Mouse (Mus musculus) hindbrain, embryonic 11.5 days (tissue): Measurements from ENCODE around the gene Peli2. TPM values are rescaled to one million over a fixed set of nuclear protein-coding genes. Genes with fewer than 3 reads are reported as not detected.
A peak's percentile ranks its signal among the peaks of the same experiment; 100 is the strongest.

ENCODE experiments used
- ATAC-seq: fragments of 200-750 bp; cut with Nextera tagmentation; 2 replicates; pipeline ENCODE4 v1.8.0; 2017; ENCODE audit warnings: mild to moderate bottlenecking, moderate TSS enrichment, moderate library complexity; ENCODE audit not compliant: low FRiP score
- DNase-seq: peaks from one replicate; pipeline ENCODE4 v3.0.0-alpha.2; 2015; ENCODE audit warnings: low spot score
- H3K27ac ChIP-seq: fragments of 300-500 bp; sonication (generic); 2 replicates; pipeline ENCODE4 v1.5.1; 2014; ENCODE audit warnings: mild to moderate bottlenecking, low read depth, low read length
- H3K27me3 ChIP-seq: fragments of 300-500 bp; sonication (generic); 2 replicates; pipeline ENCODE4 v1.6.1; 2014; ENCODE audit warnings: mild to moderate bottlenecking, low read length, moderate library complexity, mixed read lengths; ENCODE audit not compliant: control insufficient read depth, insufficient read depth
- H3K36me3 ChIP-seq: fragments of 300-500 bp; sonication (generic); 2 replicates; pipeline ENCODE4 v1.6.1; 2014; ENCODE audit warnings: mild to moderate bottlenecking, low read length, moderate library complexity, mixed read lengths; ENCODE audit not compliant: control insufficient read depth, insufficient read depth
- H3K4me1 ChIP-seq: fragments of 300-500 bp; sonication (generic); replicated peaks from 2 replicates; pipeline ENCODE4 v1.6.1; 2014; ENCODE audit warnings: low read length, mixed read lengths; ENCODE audit not compliant: control insufficient read depth, insufficient read depth
- H3K4me2 ChIP-seq: fragments of 300-500 bp; sonication (generic); replicated peaks from 2 replicates; pipeline ENCODE4 v1.6.1; 2014; ENCODE audit warnings: mild to moderate bottlenecking, low read depth, low read length
- H3K4me3 ChIP-seq: fragments of 300-500 bp; sonication (generic); 2 replicates; pipeline ENCODE4 v1.5.1; 2014; ENCODE audit warnings: low read depth, low read length
- H3K9ac ChIP-seq: fragments of 300-500 bp; sonication (generic); 2 replicates; pipeline ENCODE4 v1.6.1; 2014; ENCODE audit warnings: low read depth, low read length
- H3K9me3 ChIP-seq: fragments of 300-500 bp; sonication (generic); 2 replicates; pipeline ENCODE4 v1.6.1; 2016; ENCODE audit warnings: low read length; ENCODE audit not compliant: control insufficient read depth
- whole genome bisulfite sequencing: fragments of 180-500 bp; shearing (Covaris S2); extraction: QIAGEN DNeasy Blood & Tissue Kit; methylation state at CpG from one replicate; pipeline ENCODE4 v1.1.7; 2014; 5-methylcytosine and 5-hydroxymethylcytosine counted together
- polyA plus RNA-seq: library from polyadenylated mRNA; unstranded; fragments of >200 nt; fragmentation: Nextera tagmentation; extraction: Ambion mirVana; gene quantifications from 2 replicates; pipeline ENCODE4 v1.2.1, GENCODE M21; 2014

Peli2 gene
- polyA plus RNA-seq, 1 experiment from 2014 or later: 17.3 TPM

DNA sequence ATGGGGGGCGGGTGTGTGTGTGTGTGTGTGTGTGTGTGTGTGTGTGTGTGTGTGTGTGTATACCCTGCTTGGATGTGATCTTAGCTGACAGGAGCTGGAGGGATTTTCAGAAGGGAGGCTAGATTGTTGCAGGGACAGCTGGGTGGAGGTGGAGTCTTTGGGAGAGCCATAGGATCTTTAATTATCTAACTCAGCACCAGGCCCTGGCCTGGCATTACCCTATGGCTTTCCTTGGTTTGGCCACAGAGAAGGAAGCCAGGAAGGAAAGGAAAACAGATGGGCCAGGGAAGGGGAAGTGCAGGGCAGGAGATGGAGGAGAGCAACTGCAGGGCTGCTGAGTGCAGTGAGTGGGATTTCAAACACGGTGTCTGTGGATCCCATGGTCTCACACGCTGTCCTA, 18.8 kb downstream of the Peli2 start:
- ATAC-seq (no peak), DNase-seq (no peak)
- H3K9me3 ChIP-seq: no peaks in the 10 kb centered on the region
- no peaks in the 10 kb centered on the region for H3K36me3 ChIP-seq
- H3K4me2 ChIP-seq: no peak overlapping the region
- H3K9ac ChIP-seq: no peak overlapping the region
- no peaks in the 10 kb centered on the region for H3K27me3 ChIP-seq
- H3K27ac ChIP-seq: no peak overlapping the region
- H3K4me3 ChIP-seq: no peak overlapping the region
- H3K4me1 ChIP-seq: peaks cover 15% of the 10 kb centered on the region
- 88% methylated on average over 3 of the region's 3 CpGs for WGBS

DNA sequence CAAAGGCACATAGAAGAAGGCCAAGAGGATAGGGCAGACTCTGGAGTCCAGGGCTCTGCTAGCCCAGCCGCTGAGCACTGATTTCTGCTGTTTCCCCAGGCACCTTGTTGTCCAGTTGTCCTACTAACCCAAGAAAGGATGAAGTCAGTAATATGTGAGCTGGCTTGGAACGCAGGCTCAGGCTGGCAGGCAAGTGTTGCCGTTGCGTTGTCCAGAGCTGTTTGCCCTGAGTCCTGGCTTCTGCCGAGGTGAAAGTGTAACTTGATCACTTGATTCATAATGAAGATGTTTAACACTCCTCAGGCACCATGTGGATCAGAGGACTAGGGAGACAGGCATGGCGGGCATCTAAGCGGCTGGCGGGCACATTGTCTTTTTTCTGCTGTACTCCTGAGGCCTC, 21.1 kb downstream of the Peli2 start:
- no peak for ATAC-seq
- no peak overlapping the region for H3K4me2 ChIP-seq
- H3K4me3 ChIP-seq: no peak overlapping the region
- no peaks in the 10 kb centered on the region for H3K9me3 ChIP-seq
- DNase-seq: no peak
- no peak overlapping the region for H3K9ac ChIP-seq
- no peak overlapping the region for H3K27ac ChIP-seq
- H3K36me3 ChIP-seq: no peaks in the 10 kb centered on the region
- 70% methylated on average over 8 of the region's 8 CpGs for WGBS
- H3K4me1 ChIP-seq: peaks cover 14% of the 10 kb centered on the region; the same call in 1 of the 2 replicates
- H3K27me3 ChIP-seq: no peaks in the 10 kb centered on the region

DNA sequence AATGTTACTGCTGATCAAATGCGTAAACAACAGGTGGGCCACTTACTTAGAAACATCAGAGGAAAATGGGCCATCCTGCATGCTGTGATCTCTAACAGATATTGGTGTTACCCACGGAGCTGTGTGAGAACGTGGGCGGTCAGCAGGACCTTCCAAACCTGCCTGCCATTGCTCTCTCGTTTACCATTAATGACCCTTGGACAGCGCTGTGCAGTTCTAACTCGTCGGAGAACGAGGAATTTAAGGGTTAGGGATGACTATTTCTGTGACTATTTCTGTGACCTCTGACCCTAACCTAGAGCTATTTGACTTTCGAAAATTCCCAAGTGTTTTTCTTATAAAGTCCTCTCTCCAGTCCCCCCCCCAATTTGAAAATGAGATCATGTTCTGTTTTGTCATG, 22.1 kb downstream of the Peli2 start:
- no peak for DNase-seq
- ATAC-seq: no peak
- no peaks in the 10 kb centered on the region for H3K27me3 ChIP-seq
- no peaks in the 10 kb centered on the region for H3K36me3 ChIP-seq
- no peak overlapping the region for H3K4me3 ChIP-seq
- H3K9ac ChIP-seq: no peak overlapping the region
- peaks cover 7% of the 10 kb centered on the region; the same call in 1 of the 2 replicates for H3K4me1 ChIP-seq
- H3K27ac ChIP-seq: no peak overlapping the region
- no peak overlapping the region for H3K4me2 ChIP-seq
- no peaks in the 10 kb centered on the region for H3K9me3 ChIP-seq
- 54% methylated on average over 10 of the region's 10 CpGs for WGBS

DNA sequence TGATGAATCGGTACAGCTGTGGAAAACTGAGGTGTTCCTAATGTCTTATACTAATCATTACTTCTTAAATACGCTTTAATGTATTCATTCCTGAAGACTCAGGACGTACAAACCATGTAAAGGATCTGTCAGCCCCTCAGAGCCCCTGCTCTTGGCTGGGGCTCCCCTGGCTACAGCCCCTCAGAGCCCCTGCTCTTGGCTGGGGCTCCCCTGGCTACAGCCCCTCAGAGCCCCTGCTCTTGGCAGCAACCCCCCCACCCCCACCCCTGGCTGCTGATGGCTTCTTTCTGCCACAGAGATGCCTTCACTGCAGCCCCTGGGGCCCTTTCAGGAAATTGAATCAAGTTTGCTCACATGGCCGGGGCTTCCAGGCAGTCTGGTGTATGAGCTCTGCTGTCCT, 22.5 kb downstream of the Peli2 start:
- H3K9ac ChIP-seq: 0 out of 2 replicates have a peak overlapping the region, but pooled peaks have one; percentile 11
- no peak overlapping the region for H3K4me3 ChIP-seq
- no peaks in the 10 kb centered on the region for H3K36me3 ChIP-seq
- no peaks in the 10 kb centered on the region for H3K9me3 ChIP-seq
- H3K4me2 ChIP-seq: no peak overlapping the region
- no peak for ATAC-seq
- H3K4me1 ChIP-seq: peaks cover 6% of the 10 kb centered on the region; the same call in 1 of the 2 replicates
- 43% methylated on average over 4 of the region's 4 CpGs for WGBS
- no peak for DNase-seq
- H3K27ac ChIP-seq: 0 out of 2 replicates have a peak overlapping the region, but pooled peaks have one; percentile 17
- no peaks in the 10 kb centered on the region for H3K27me3 ChIP-seq

DNA sequence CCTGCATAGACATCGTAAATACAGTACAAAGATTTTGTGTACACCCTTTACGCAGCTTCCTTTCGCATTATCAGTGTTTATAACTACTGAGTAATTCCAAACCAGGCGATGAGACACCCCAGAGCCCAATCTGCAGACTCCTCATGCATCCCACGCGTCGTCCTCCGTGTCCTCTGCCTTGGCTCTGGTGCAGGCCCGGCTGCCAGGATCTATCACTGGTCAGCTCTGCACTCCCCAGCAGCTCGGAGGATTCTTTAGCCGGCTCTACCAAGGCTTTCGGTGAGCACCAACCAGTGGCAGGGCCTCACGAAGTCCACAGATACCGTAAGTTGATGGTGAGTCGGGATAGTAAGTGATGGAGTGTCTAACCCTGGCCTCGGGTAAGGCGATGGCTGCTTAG, 23.7 kb downstream of the Peli2 start:
- no peak for DNase-seq
- Histone ChIP-seq H3K9ac (no peak overlapping the region), H3K9me3 (no peaks in the 10 kb centered on the region), H3K27ac (no peak overlapping the region), H3K27me3 (no peaks in the 10 kb centered on the region), H3K4me3 (no peak overlapping the region), H3K36me3 (no peaks in the 10 kb centered on the region), H3K4me1 (peaks cover 6% of the 10 kb centered on the region; the same call in 1 of the 2 replicates), H3K4me2 (no peak overlapping the region)
- WGBS: 92% methylated on average over 17 of the region's 17 CpGs
- no peak for ATAC-seq

DNA sequence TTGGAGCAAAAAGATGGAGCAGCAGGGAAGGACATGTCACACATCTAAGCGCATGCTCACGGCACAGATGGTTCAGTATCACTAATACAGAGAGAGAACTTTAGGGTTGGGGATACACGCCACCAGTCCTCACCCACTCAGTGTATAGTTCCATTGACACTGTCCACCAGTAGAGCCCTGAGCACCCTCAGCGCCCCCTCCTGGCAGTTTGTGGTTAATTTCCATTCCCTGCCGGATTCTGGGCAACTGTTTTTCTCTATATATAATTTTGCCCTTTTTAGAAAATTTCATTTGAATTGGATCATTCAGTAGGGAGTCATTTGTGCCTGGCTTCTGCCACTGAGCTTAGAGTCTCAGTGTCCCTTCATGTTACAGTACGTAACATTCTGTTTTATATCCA, 27.1 kb downstream of the Peli2 start:
- Histone ChIP-seq H3K4me2 (no peak overlapping the region), H3K9me3 (no peaks in the 10 kb centered on the region), H3K27me3 (no peaks in the 10 kb centered on the region), H3K4me1 (peaks cover 6% of the 10 kb centered on the region; the same call in 1 of the 2 replicates), H3K4me3 (no peak overlapping the region), H3K27ac (no peak overlapping the region), H3K36me3 (no peaks in the 10 kb centered on the region), H3K9ac (no peak overlapping the region)
- ATAC-seq (no peak), DNase-seq (no peak)
- WGBS: 84% methylated on average over 6 of the region's 6 CpGs

DNA sequence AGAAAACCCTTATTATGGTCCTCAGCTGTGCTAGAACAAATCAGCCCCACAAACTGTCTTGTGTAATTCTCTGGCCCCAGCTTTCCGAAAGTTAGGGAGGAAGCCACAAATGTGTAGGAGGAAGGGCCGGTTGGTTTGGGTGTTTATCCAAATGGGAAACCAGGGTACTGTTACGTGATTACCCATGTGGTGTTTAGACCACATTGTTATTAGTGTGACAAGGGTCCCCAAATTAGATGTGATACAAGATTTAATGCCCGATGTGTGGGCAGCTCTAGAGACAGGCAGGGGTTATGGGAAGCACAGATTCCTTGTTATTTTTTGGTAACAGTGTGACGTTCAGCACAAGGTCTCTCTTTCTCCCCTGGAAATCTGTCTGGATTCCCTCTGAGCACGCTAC, 28.0 kb downstream of the Peli2 start:
- ATAC-seq (no peak), DNase-seq (no peak)
- no peaks in the 10 kb centered on the region for H3K36me3 ChIP-seq
- no peaks in the 10 kb centered on the region for H3K27me3 ChIP-seq
- no peak overlapping the region for H3K4me3 ChIP-seq
- H3K9ac ChIP-seq: no peak overlapping the region
- 95% methylated on average over 6 of the region's 6 CpGs for WGBS
- H3K4me1 ChIP-seq: 0 out of 2 replicates have a peak, but pooled peaks cover under 1% of the 10 kb centered on the region
- no peaks in the 10 kb centered on the region for H3K9me3 ChIP-seq
- no peak overlapping the region for H3K27ac ChIP-seq
- H3K4me2 ChIP-seq: no peak overlapping the region

DNA sequence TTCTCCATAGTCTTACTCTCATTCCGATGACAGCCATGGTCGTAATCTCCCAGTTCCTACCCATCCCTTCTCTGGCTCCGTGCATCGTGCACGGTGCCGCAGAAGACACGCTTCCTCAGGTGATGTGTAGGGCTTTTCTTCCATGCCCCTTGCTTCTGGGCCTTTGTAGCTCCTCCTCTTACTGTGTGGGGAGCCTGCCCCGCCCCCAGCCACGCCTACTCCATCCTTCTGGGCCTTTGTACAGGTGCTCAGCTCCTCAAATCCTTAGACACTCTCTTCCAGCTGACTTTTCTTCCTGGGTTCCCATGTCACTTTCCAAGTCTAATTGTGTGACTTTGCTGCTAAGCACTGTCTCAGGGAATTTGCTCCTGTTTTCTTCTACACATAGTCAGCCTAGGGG, 28.7 kb downstream of the Peli2 start:
- 84% methylated on average over 9 of the region's 9 CpGs for WGBS
- H3K4me2 ChIP-seq: no peak overlapping the region
- no peaks in the 10 kb centered on the region for H3K9me3 ChIP-seq
- H3K4me1 ChIP-seq: no peaks in the 10 kb centered on the region
- H3K9ac ChIP-seq: no peak overlapping the region
- no peak overlapping the region for H3K4me3 ChIP-seq
- no peak for DNase-seq
- H3K36me3 ChIP-seq: no peaks in the 10 kb centered on the region
- ATAC-seq: no peak
- no peak overlapping the region for H3K27ac ChIP-seq
- H3K27me3 ChIP-seq: no peaks in the 10 kb centered on the region

DNA sequence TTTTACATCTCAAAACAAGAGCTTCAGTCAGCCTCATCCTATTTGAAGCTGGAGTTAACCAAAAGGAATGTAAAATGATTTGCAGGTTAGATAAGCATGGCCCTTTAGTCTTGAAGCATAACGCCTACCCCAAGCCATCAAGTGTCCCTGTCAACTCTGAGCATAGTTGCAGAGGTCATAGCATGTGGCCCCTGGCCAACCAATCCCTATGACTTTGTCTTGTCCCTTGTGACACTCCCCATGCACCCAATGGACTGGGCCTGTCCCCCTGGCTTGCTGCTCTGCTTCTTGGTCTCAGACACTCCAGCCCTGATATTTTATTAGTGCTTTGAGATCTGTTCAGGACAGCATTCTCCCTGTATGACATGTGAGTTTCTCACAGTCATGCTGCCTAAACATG, 30.3 kb downstream of the Peli2 start:
- no peaks in the 10 kb centered on the region for H3K36me3 ChIP-seq
- no peak overlapping the region for H3K9ac ChIP-seq
- H3K4me2 ChIP-seq: no peak overlapping the region
- WGBS: 73% methylated on average over 1 of the region's 1 CpGs
- H3K27me3 ChIP-seq: no peaks in the 10 kb centered on the region
- DNase-seq (no peak), ATAC-seq (no peak)
- H3K4me1 ChIP-seq: no peaks in the 10 kb centered on the region
- no peak overlapping the region for H3K27ac ChIP-seq
- no peaks in the 10 kb centered on the region for H3K9me3 ChIP-seq
- no peak overlapping the region for H3K4me3 ChIP-seq
